Mouse (Mus musculus): Measurements from ENCODE around the gene Plekhm3.

GRCm38 (mm10) chr1:64827434-64827833 lies 129.2 kb downstream of the Plekhm3 start:
- TF ChIP-seq CTCF (IDR thresholded peaks at IDR 0.05; ENCODE audit: borderline replicate concordance, extremely low read depth, insufficient read depth, insufficient read length) (no peak), POLR2A (IDR thresholded peaks at IDR 0.05; ENCODE audit: borderline replicate concordance, extremely low read depth, insufficient read depth, insufficient read length, poor library complexity, severe bottlenecking) (no peak)
